Mouse (Mus musculus) CH12.LX (cell line): Measurements from ENCODE around the gene Vamp2.

Source experiments
- CTCF ChIP-seq, 2 experiments: IDR thresholded peaks in 1 of 2; conservative IDR thresholded peaks in 1 of 2; 2 replicates each; pipeline ENCODE4 v1.5.1; 2011 to 2012; ENCODE audit warnings: low read depth in 2 of 2, low read length in 2 of 2, improper control_type of control experiment in 1 of 2, inconsistent platforms in 1 of 2, mild to moderate bottlenecking in 1 of 2, moderate library complexity in 1 of 2
- ELF1 ChIP-seq: IDR thresholded peaks from 2 replicates; pipeline ENCODE4 v1.6.1; 2014; ENCODE audit warnings: low read depth, mild to moderate bottlenecking, inconsistent platforms, low read length, improper control_type of control experiment
- KAT2A ChIP-seq: IDR thresholded peaks from 2 replicates; pipeline ENCODE4 v1.6.1; 2012; ENCODE audit warnings: low read length, improper control_type of control experiment, inconsistent platforms; ENCODE audit not compliant: insufficient replicate concordance
- MXI1 ChIP-seq: IDR thresholded peaks from 2 replicates; pipeline ENCODE4 v1.6.1; 2011; ENCODE audit warnings: mild to moderate bottlenecking, low read depth, low read length, improper control_type of control experiment
- PAX5 ChIP-seq: IDR thresholded peaks from 2 replicates; pipeline ENCODE4 v1.6.1; 2012; ENCODE audit warnings: low read length, inconsistent platforms, mixed read lengths
- POLR2A ChIP-seq: IDR thresholded peaks from 2 replicates; pipeline ENCODE4 v1.6.1; 2011; ENCODE audit warnings: low read depth, mild to moderate bottlenecking, improper control_type of control experiment, low read length

- TF ChIP-seq ELF1, result peak; percentile 99
- TF ChIP-seq PAX5, result no peak
- peak; percentile 91 for TF ChIP-seq KAT2A
- TF ChIP-seq CTCF (conservative IDR thresholded peaks at IDR 0.05 in 1 of 2, IDR thresholded peaks at IDR 0.05 in 1 of 2; ENCODE audit: low read depth in 2 of 2, low read length in 2 of 2), result peak; percentile 32 to 92; a peak in 3 of 4 replicates
- peak; percentile 84 for TF ChIP-seq MXI1
- TF ChIP-seq POLR2A, result no peak
Measured at GRCm38 (mm10) chr11:69125041-69125851, 37.0 kb downstream of the Vamp2 start.
